Mouse (Mus musculus): ENCODE results near the gene Sars2. TPM values are rescaled to one million over a fixed set of nuclear protein-coding genes. Genes with fewer than 3 reads are reported as not detected.
A peak's percentile ranks its signal among the peaks of the same experiment; 100 is the strongest.
"Not testable (repeated sequence)": the region's sequence is repeated elsewhere in the genome, so short reads cannot be mapped to it uniquely, and the experiment has no call there.

The Sars2 gene
- total RNA-seq (2021): 10 to 100 TPM; 14.1 to 17.2 TPM
- long read RNA-seq, transcript Sars2-201 (16 exons, 1,868 nt): major isoform, 7 of 11 reads
- long read RNA-seq, partial matches to known transcripts: 2 of 11 reads
- long read RNA-seq, other reads (novel, unspliced or antisense): 2 of 11 reads

DNA sequence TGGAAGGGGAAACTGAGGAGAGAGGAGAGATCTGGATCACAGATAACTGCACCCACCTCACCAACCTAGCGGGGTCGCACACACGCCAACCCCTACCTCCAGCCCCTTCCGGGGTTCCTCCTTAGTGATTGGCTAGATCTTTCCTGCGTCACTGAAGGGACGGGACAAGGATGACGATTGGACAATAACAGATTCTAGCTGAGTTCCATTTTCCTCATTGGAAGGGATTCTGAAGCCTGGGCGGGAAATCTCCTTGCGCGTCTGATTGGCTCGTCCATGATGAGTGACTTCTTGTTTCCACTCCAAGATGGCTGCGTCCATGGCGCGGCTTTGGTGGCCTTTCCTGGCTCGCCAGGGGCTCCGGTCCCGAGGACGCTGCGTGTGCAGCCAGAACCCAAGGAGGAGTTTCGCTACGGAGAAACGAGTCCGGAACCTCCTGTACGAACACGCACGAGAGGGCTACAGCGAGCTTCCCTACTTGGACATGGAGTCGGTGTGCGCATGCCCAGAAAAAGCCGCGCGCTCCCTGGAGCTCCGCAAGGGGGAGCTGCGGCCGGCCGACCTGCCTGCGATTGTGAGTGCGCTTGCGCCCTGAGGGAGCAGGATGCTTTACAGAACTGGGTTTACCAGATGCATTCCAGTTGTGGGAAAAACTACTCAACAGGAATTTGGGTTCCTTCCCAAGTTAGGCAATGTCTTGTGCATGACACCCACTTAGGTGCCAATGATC is at the start of gene Sars2, which contains the start of gene Mrps12:
Sars2 (plus strand) TSS at position 284 of the 730 bp plus-strand sequence.
Mrps12 (minus strand) TSS at position 112 of the 730 bp plus-strand sequence.
- peak; percentile 96 to 97 for DNase-seq (ENCODE audit: low spot score in 2 of 2)

DNA sequence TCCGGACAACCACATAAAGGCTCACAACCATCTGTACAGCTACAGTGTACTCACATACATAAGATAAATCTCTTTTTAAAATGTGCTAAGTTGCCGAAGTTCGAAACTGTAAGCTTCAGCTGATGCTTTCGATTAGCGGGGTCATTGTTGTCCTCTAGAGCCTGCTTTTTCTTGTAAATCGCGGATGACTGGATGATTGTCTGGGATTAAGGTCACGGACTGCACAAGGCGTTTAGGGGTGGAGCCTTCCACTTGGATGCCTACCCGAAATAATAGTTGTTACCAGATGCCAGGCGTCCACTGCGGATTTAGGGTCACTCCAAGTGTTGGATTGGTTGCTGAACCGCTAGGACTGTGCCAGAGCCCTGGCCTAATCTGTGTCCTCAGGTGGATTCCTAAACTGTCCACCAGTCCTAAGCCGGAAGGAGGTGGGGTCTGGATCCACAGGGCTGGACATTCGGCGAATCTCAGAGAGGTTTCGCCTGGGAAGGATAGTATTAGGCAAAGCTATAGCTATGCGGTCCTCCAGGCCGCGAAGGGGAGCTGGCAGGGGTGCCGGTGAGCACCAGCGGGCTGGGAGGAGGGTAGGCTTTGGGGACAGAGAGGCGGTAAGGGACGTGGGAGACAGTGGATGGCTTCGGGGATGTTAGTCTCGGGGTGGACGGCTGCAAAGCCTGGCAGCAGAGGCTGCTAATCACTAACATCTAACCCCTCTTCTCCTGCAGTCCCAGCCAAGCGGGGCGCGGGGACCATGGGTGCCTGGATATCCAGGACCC is 49.1 kb upstream of the Sars2 start, which contains the start of gene Fbxo27:
Fbxo27 (plus strand) TSS at position 305 of the 776 bp plus-strand sequence.
- DNase-seq (ENCODE audit: low spot score in 2 of 2): peak in 1 of 2 experiments; percentile 48

GRCm38 (mm10) chr7:28693321-28693966 is 48.3 kb upstream of the Sars2 start:
- DNase-seq (ENCODE audit: low spot score in 2 of 2): peak; percentile 55 to 64

DNA sequence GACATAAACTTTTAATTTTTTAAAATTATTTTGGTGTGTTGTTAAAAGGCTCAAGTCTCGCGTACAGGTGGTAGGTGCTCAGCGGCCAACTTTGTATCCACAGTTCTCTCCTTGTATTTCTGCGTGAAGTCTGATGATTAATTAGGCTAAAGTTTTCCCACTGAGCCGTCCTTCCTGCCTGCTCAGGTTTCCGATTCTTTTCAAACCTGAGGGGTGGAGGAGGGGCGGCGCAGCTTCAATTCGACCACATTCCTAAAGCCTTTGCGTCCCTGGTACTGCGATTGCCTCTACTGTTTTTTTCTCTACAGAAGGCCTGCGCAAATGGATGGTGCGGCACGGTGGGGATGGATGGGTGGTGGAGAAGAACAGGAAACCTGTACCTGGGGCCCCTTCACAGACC is 47.4 kb upstream of the Sars2 start:
- no peak for DNase-seq (ENCODE audit: low spot score in 2 of 2)

- no peak for DNase-seq (ENCODE audit: low spot score in 2 of 2)
Observed at GRCm38 (mm10) chr7:28694966-28695511, 46.8 kb upstream of the Sars2 start.

DNA sequence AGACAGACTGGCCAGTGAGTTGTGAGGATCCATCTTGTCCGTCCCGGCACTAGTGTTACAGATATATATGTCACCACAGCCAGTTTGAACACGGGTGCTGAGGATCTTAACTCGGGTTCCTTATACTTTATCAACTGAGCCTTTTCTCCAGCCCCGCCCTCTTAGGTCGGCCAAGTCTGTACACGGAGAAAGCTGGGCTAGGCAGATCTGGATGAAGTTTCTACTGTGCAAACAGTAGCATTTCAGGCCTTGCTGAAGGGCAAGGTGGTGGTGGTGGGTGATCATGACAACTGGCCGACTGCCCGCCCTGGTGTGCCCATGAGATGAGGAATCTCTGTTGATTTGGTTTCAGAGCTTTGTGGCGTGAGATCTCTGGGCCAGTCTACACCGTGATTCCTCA is 44.5 kb upstream of the Sars2 start:
- no peak for DNase-seq (ENCODE audit: low spot score in 2 of 2)

DNA sequence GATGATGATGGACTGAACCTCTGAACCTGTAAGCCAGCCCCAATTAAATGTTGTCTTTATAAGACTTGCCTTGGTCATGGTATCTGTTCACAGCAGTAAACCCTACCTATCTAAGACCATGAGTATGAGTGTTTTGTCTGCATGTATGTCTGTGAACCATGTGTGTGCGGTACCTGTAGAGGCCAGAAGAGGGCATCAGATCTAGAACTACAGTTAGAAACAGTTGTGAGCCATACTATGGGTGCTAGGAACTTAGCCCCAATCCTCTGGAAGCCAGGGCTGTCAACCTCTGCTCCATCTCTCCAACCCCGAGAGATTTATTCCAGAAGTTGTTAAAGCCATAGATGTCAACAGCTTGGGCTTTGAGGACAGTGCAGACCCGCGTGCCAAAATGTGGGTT is 41.5 kb upstream of the Sars2 start:
- DNase-seq (ENCODE audit: low spot score in 2 of 2): no peak

- DNase-seq (ENCODE audit: low spot score in 2 of 2): not testable (repeated sequence)
Observed at GRCm38 (mm10) chr7:28701306-28701705, 40.5 kb upstream of the Sars2 start.

DNA sequence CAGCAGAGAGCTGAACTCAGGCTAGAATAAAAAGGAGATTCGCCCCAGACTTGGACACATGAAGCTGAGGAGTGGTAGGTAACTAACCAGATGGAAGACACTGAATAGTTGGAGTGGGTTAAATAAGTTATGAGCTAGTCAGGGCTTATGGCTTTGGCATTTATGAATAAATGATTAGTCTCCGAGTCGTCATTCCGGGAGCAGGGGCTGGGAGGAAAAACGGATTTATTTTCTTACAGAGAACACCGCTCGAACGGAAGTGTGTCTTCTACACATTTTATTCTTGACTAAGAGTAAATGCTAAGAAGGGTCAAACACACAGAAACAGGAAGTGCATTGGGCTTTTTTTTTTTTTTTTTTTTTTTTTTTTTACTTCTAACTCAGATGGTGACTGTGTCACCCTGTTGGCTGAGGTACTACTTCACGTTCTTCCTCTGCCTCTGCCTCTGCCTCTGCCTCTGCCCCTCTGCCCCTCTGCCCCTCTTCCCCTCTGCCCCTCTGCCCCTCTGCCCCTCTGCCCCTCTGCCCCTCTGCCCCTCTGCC is 39.1 kb upstream of the Sars2 start:
- no peak for DNase-seq (ENCODE audit: low spot score in 2 of 2)

DNA sequence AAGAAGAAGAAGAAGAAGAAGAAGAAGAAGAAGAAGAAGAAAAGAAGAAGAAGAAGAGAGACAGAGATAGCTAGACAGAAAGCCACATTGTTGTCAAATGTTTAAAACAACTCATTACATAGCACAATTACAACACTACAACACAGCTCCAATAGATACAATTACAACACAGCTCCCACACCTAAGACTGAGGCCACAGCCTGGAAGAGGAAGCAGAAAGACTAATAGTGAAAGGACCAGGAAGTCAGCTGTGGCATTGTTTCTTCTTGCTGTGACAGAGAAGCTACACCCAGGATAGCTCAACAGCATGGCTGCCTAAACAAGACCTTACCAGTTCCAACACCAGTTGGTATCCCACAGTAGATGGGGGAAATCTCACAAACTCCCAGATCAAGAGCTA is 32.3 kb upstream of the Sars2 start:
- DNase-seq (ENCODE audit: low spot score in 2 of 2): no peak

DNA sequence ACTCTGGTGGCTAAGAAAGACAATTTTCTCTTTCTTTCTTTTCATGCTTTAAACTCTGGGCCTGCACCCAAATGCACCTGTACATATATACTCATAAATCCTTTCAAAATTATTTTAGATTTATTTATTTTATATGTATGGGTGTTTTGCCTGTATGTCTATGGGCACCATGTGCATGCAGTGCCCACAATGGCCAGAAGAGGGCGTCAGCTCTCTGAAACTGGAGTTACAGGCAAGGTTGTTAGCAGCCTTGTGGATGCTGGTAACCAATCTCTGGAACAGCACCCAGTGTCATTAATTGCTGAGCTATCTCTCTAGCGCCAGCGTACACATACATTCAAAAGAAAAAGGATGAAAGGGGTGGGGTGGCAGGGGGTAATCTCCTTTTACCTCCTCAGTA is 30.8 kb upstream of the Sars2 start:
- no peak for DNase-seq (ENCODE audit: low spot score in 2 of 2)

- peak in 1 of 2 experiments; percentile 21 for DNase-seq (ENCODE audit: low spot score in 2 of 2)
Observed at GRCm38 (mm10) chr7:28714667-28715066, 27.1 kb upstream of the Sars2 start.

DNA sequence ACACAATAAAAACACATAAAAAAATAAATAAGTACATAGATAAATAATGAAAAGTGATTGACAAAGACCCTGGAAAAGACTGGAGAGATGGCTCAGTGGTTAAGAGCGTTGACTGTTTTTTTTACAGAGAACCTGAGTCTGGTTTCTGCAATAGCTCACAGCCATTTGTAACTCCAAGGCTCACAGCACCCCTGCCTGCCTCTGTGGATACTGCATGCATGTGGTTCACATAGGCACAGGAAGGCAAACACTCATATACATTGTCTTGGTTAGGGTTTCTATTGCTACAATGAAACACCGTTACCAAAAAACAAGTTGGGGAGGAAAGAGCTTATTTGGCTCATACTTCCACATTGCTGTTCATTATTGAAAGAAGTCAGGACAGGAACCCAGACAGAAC is 26.2 kb upstream of the Sars2 start:
- no peak for DNase-seq (ENCODE audit: low spot score in 2 of 2)

DNA sequence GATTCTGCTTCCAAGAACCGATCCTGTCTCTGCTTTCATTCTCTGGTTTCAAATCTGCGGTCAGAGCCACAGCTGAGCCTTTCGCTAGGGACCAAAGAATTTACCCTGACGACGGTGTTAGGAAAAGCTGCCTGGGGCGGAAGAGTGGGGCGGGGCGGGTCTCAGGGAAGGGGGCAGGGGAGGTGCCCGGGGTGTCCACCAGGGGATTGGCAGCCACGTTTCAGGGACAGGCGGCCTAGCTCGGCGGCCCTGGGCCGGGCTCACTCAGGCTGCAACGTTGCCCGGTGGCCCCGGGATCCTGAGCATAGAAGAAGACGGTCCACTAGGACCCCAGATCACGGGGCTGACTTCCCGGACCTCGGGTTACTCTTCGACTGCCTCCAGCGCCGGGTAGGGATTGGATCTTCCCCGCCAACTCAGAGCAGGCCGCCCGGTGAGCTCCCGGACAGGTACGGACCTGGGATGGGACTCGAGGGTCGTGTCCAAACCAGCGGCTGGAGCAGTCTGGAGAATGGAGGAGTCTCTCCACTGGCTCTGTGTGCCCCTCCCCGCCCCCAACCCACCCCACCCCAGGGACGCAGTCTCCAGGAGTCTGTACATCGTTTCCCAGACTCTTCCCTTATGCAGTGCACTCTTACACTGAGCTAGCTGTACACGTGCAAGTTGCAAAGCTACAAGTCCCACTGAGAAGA is 25.1 kb upstream of the Sars2 start, which contains the start of gene Fbxo17:
Fbxo17 (plus strand) TSS at position 215 of the 692 bp plus-strand sequence.
- DNase-seq (ENCODE audit: low spot score in 2 of 2): peak; percentile 35 to 48

- DNase-seq (ENCODE audit: low spot score in 2 of 2): no peak
Observed at GRCm38 (mm10) chr7:28717726-28718125, 24.1 kb upstream of the Sars2 start.

- no peak for DNase-seq (ENCODE audit: low spot score in 2 of 2)
Observed at GRCm38 (mm10) chr7:28719159-28719558, 22.6 kb upstream of the Sars2 start.

DNA sequence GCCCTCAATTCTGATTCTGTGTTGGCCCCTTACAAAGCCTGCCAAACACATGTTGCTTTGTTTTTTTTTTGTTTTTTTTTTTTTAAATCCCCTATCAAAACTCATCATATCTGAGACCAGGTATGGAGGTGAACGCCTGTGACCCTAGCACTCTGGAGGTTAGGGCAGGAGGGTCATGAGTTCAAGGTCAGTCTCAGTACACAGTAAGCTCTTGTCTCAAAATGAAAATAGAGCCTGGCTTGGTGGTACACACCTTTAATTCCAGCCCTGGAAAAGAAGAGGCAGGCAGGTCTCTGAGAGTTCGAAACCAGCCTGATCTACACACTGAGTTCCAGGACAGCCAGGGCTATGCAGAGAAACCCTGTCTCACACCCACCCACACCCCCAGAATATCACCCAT is 22.1 kb upstream of the Sars2 start:
- no peak for DNase-seq (ENCODE audit: low spot score in 2 of 2)

DNA sequence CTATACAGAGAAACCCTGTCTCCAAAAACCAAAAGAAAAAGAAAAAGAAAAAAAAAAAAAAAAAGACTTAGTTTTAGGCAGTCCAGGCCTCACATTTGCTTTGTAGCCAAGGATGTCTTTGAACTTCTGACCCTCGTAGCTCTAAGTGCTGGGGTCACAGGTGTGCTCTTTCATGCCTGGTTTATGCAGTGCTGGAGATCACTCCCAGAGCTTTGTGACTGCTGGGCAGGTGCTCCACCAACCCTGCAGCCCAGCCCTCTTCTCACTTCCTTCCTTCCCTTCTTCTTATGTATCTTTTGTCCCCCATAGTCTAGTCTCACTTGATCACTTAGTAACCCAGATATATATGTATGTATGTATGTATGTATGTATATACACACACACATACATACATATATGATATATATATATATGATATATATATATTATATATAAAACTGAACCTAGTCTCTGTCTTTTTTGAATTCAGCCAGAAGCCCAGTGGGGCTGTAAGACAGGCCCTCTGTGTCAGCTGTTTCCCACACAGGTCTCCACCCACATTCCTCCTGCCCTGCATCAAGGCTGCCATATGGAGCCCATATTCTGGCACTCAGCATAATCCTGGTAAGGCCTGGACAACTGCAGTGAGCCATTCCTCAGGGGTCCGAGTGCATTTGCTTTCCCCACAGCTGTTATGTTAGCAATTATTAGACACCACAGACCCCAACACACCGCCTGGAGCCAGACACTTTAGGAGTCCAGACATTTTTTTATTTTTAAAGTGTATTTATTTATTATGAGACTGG is 20.8 kb upstream of the Sars2 start:
- no peak for DNase-seq (ENCODE audit: low spot score in 2 of 2)

- no peak for DNase-seq (ENCODE audit: low spot score in 2 of 2)
Observed at GRCm38 (mm10) chr7:28722079-28722478, 19.7 kb upstream of the Sars2 start.
